Mouse (Mus musculus) forebrain, postnatal 0 days (tissue): ENCODE results near the gene Gpr158. TPM values are rescaled to one million over a fixed set of nuclear protein-coding genes. Genes with fewer than 3 reads are reported as not detected.
"Not testable (repeated sequence)": the region's sequence is repeated elsewhere in the genome, so short reads cannot be mapped to it uniquely, and the experiment has no call there.

Experiments used
- ATAC-seq: fragments of 200-750 bp; cut with Nextera tagmentation; 2 replicates; pipeline ENCODE4 v1.8.0; 2017; ENCODE audit warnings: mild to moderate bottlenecking, moderate library complexity
- DNase-seq: peaks from one replicate; pipeline ENCODE4 v3.0.0-alpha.2; 2015
- H3K27ac ChIP-seq: fragments of 300-500 bp; sonication (generic); 2 replicates; pipeline ENCODE4 v1.5.1; 2014; ENCODE audit warnings: low read depth, mild to moderate bottlenecking, antibody characterized with exemption, low read length, moderate library complexity, mixed read lengths
- H3K27me3 ChIP-seq: fragments of 300-500 bp; sonication (generic); 2 replicates; pipeline ENCODE4 v1.6.1; 2014; ENCODE audit warnings: mild to moderate bottlenecking, low read length, mixed read lengths; ENCODE audit not compliant: insufficient read depth
- H3K36me3 ChIP-seq: fragments of 300-500 bp; sonication (generic); 2 replicates; pipeline ENCODE4 v1.6.1; 2014; ENCODE audit warnings: mild to moderate bottlenecking, moderate library complexity; ENCODE audit not compliant: insufficient read depth
- H3K4me1 ChIP-seq: fragments of 300-500 bp; sonication (generic); 2 replicates; pipeline ENCODE4 v1.6.1; 2014; ENCODE audit warnings: antibody characterized with exemption; ENCODE audit not compliant: insufficient read depth
- H3K4me2 ChIP-seq: fragments of 300-500 bp; sonication (generic); 2 replicates; pipeline ENCODE4 v1.6.1; 2014; ENCODE audit warnings: low read depth, mild to moderate bottlenecking, moderate library complexity
- H3K4me3 ChIP-seq: fragments of 300-500 bp; sonication (generic); 2 replicates; pipeline ENCODE4 v1.5.1; 2014; ENCODE audit warnings: low read depth, low read length, mixed read lengths
- H3K9ac ChIP-seq: fragments of 300-500 bp; sonication (generic); 2 replicates; pipeline ENCODE4 v1.6.1; 2014; ENCODE audit warnings: mild to moderate bottlenecking
- H3K9me3 ChIP-seq: fragments of 300-500 bp; sonication (generic); 2 replicates; pipeline ENCODE4 v1.6.1; 2016; ENCODE audit warnings: low read length
- CTCF ChIP-seq: sonication (generic); IDR thresholded peaks from 2 replicates; pipeline ENCODE4 v1.5.1; 2016; ENCODE audit warnings: antibody characterized with exemption, control low read depth, low read depth
- WGBS: fragments of 180-500 bp; shearing (Covaris S2); extraction: QIAGEN DNeasy Blood & Tissue Kit; methylation state at CpG from one replicate; pipeline ENCODE4 v1.1.7; 2014; 5-methylcytosine and 5-hydroxymethylcytosine counted together
- polyA plus RNA-seq: library from polyadenylated mRNA; unstranded; fragments of >200 nt; fragmentation: Nextera tagmentation; extraction: Ambion mirVana; gene quantifications from 2 replicates; pipeline ENCODE4 v1.2.1, GENCODE M21; 2015
- total RNA-seq: library from RNA; depleted of rRNA; stranded (reverse); fragments of >200 nt; gene quantifications from 2 replicates; pipeline ENCODE4 v1.2.3, GENCODE M21; 2014

The Gpr158 gene
- total and polyA plus RNA-seq, 2 experiments from 2014 or later = 2.3 to 11.7 TPM

DNA sequence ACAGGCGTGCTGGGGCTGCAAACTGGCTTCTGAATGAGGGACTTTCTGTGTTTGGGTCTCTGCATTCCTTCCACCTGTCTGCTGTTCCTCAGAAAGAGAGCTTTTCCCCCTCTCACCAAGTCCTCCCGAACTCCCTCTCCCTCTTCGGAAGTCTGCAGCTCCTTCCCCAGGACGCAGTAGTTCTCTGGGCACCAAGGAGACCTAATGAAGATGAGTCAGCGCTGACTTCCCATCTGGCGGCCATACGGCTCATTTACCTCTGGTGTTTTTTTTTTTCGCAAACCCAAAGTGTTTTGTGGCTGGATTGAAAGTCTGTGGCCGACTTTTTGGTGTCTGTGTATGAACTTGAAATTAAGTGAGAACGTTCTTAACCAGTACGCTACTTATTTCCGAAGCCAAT is 30.0 kb downstream of the Gpr158 start:
- 93% methylated on average over 12 of the region's 12 CpGs for WGBS
- no peak for TF ChIP-seq CTCF
- no peak overlapping the region for H3K9ac ChIP-seq
- no peak overlapping the region for H3K4me2 ChIP-seq
- H3K27ac ChIP-seq = no peak overlapping the region
- H3K4me1 ChIP-seq = no peaks in the 10 kb centered on the region
- H3K27me3 ChIP-seq = no peaks in the 10 kb centered on the region
- H3K4me3 ChIP-seq = no peak overlapping the region
- H3K36me3 ChIP-seq = no peaks in the 10 kb centered on the region
- H3K9me3 ChIP-seq = no peaks in the 10 kb centered on the region
- ATAC-seq (no peak), DNase-seq (no peak)

DNA sequence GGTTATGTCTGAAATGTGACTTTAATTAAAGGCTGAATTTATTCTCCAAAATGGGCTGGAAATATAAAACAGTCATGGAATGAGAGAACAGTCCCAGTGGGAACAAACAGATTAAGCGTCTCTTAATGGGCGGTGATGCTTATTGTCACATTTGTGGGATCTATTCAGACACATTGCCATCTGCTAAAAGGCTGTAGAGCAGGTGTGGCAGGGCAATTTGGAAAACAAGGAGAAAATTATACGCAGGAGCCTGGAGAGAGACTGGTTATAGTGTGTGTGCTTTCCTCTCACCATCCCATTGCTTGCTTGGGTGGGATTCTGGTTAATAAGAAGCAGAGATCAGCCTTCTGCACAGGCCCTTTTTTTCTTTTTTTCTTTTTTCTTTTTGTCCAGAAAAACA is 32.3 kb downstream of the Gpr158 start:
- H3K9me3 ChIP-seq = no peaks in the 10 kb centered on the region
- H3K27ac ChIP-seq = no peak overlapping the region
- DNase-seq = peak; percentile 26
- H3K4me2 ChIP-seq = no peak overlapping the region
- H3K27me3 ChIP-seq = no peaks in the 10 kb centered on the region
- H3K4me3 ChIP-seq = no peak overlapping the region
- WGBS = 34% methylated on average over 3 of the region's 3 CpGs
- TF ChIP-seq CTCF = no peak
- H3K36me3 ChIP-seq = no peaks in the 10 kb centered on the region
- H3K9ac ChIP-seq = no peak overlapping the region
- H3K4me1 ChIP-seq = no peaks in the 10 kb centered on the region
- ATAC-seq = peak; percentile 51; the same call in 1 of the 2 replicates

DNA sequence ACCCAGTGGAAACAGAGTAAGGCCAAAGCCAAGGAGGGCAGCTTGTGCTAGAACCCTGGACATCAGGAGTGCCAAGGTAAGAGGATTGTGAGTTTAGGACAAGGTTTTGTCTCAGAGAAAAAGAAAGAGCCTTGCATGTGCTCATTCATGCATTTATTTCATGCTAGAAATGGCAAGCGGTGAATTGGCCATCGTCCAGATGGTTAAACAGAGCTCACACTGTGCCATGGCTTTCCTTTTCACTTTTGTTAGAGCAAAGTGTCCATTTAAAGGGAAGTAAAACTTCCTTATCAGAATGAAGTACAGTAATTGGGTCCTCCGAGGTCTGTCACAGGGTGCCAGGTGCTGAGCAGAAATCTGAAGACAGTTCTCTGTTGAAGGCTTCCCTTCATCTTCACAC is 38.3 kb downstream of the Gpr158 start:
- Histone ChIP-seq H3K4me1 (no peaks in the 10 kb centered on the region), H3K9me3 (no peaks in the 10 kb centered on the region), H3K27me3 (no peaks in the 10 kb centered on the region), H3K4me2 (no peak overlapping the region), H3K9ac (no peak overlapping the region), H3K36me3 (no peaks in the 10 kb centered on the region), H3K4me3 (no peak overlapping the region), H3K27ac (no peak overlapping the region)
- DNase-seq (peak; percentile 33), ATAC-seq (no peak)
- 19% methylated on average over 3 of the region's 3 CpGs for WGBS
- no peak for TF ChIP-seq CTCF

DNA sequence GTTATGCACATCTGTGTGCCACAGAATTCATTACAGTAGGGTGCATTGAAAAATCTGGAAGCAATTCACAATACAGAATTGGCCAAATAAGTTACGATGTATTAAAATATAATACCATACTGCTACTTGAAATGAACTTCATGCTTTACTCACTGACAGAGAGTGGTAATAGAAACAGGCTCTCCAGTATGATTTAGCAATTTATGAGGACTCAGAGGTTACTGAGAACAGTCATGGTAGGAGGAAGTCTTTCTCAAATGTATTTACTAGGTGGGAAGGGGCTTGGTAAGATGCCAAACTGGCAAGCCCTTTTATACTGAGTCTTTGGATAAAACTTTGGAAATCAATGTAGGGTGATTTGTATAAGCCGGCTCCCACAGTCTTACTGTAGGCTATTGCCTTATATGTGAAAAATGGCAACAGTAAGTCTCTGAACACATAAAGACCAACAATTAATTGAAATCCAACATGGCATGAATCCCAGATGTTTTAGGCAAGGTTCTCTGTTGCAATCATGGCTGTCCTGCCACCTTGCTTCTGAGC is 40.2 kb downstream of the Gpr158 start:
- TF ChIP-seq CTCF = no peak
- ATAC-seq (no peak), DNase-seq (no peak)
- H3K27ac ChIP-seq = no peak overlapping the region
- H3K9me3 ChIP-seq = no peaks in the 10 kb centered on the region
- no peak overlapping the region for H3K4me3 ChIP-seq
- H3K27me3 ChIP-seq = no peaks in the 10 kb centered on the region
- no peak overlapping the region for H3K9ac ChIP-seq
- no peaks in the 10 kb centered on the region for H3K4me1 ChIP-seq
- WGBS = 65% methylated on average over 2 of the region's 2 CpGs
- H3K4me2 ChIP-seq = no peak overlapping the region
- H3K36me3 ChIP-seq = no peaks in the 10 kb centered on the region

DNA sequence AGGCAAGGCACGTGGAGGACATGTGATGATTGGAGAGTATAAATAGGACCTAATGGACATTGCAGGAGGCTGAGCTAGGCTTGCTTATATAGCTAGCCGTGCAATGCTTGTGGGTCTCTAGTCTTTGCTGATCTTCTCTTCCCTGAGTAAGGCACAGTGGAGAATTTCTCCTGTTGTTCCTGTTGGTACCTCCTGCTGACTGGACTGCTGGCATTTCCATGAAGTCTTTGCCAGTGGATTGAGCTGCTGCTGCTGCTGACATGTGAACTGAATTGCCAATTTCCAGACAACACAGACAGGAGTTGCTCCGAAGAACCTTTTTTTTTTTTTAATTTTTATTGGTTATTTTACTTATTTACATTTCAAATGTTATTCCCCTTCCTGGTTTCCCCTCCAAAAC is 41.5 kb downstream of the Gpr158 start:
- WGBS = 89% methylated on average over 3 of the region's 3 CpGs
- Histone ChIP-seq H3K9me3 (no peaks in the 10 kb centered on the region), H3K36me3 (no peaks in the 10 kb centered on the region), H3K4me1 (no peaks in the 10 kb centered on the region), H3K9ac (no peak overlapping the region), H3K27me3 (no peaks in the 10 kb centered on the region), H3K4me2 (no peak overlapping the region), H3K27ac (no peak overlapping the region), H3K4me3 (no peak overlapping the region)
- no peak for DNase-seq
- TF ChIP-seq CTCF = no peak
- ATAC-seq = no peak

DNA sequence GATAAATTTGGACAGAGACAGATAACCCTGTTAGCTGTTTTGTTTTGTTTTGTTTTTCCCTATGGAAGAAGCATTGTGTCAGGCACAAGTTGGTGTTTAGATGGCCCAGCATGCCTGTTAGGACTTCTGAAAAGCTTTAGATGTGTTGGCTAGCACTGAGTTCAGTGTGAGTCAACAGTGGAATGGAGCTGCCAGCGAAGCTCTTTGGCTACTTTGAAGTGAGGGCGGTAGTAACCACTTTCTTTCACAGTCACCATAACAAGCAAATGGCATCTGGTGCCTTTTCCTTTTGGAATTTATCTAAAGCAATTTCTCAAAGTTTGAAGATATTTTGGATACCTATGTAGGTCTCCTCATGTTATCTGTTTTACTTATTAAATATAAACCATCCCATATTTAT is 62.9 kb downstream of the Gpr158 start:
- H3K4me3 ChIP-seq = no peak overlapping the region
- no peaks in the 10 kb centered on the region for H3K9me3 ChIP-seq
- no peaks in the 10 kb centered on the region for H3K4me1 ChIP-seq
- no peak overlapping the region for H3K9ac ChIP-seq
- H3K4me2 ChIP-seq = no peak overlapping the region
- TF ChIP-seq CTCF = no peak
- no peaks in the 10 kb centered on the region for H3K27me3 ChIP-seq
- no peak for DNase-seq
- no peak overlapping the region for H3K27ac ChIP-seq
- ATAC-seq = no peak
- no peaks in the 10 kb centered on the region for H3K36me3 ChIP-seq
- WGBS = 74% methylated on average over 2 of the region's 2 CpGs

GRCm38 (mm10) chr2:21431182-21431581 is 63.8 kb downstream of the Gpr158 start:
- no peaks in the 10 kb centered on the region for H3K9me3 ChIP-seq
- no peak overlapping the region for H3K4me2 ChIP-seq
- H3K4me1 ChIP-seq = no peaks in the 10 kb centered on the region
- H3K27me3 ChIP-seq = no peaks in the 10 kb centered on the region
- no peak overlapping the region for H3K4me3 ChIP-seq
- no peaks in the 10 kb centered on the region for H3K36me3 ChIP-seq
- H3K27ac ChIP-seq = no peak overlapping the region
- H3K9ac ChIP-seq = no peak overlapping the region
- ATAC-seq (no peak), DNase-seq (no peak)
- WGBS = 52% methylated on average over 6 of the region's 6 CpGs
- TF ChIP-seq CTCF = no peak

DNA sequence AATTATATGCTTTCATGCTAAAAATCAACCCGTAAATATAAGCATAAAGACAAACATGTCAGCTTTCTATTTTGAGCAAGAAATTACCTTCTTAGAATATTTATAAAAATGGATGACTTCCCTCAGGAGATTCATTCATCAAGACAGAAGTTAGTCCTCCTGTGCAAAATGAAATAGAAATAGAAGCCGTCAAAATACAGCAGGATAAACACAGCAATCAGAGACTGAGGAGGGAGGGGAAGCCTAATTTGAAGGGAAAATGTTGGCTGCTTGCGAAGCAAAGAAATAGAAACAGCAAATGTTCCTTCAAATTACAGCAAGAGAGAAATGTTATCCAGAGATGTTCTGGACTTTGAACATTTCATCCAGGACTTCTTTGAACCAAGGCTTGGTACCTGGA is 72.3 kb downstream of the Gpr158 start:
- Histone ChIP-seq H3K4me3 (no peak overlapping the region), H3K36me3 (no peaks in the 10 kb centered on the region), H3K9ac (no peak overlapping the region), H3K27me3 (no peaks in the 10 kb centered on the region), H3K4me1 (no peaks in the 10 kb centered on the region), H3K27ac (no peak overlapping the region), H3K9me3 (no peaks in the 10 kb centered on the region), H3K4me2 (no peak overlapping the region)
- peak; percentile 59; the same call in 1 of the 2 replicates for ATAC-seq
- TF ChIP-seq CTCF = no peak
- 57% methylated on average over 3 of the region's 3 CpGs for WGBS
- peak; percentile 33 for DNase-seq

DNA sequence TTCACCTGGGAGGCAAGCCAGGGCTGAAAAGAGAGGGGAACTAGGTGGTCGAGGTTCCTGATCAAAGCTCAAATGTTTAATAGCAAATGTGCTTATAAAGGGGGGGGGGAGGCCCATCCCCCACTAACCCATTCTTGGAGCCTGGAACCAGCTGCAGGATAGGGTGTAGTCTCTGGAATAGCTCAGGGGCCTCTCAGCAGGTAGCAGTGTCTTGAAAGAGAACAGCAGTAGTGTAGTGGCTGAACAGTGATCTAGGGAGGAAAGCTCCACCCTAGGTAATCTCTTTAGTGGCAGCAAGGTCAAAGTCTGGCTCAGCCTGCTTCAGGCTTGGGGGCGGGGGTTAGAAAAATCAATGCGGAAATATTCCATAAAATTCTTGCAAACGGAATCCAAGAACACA is 93.3 kb downstream of the Gpr158 start:
- not testable (repeated sequence) for H3K27me3 ChIP-seq, DNase-seq, H3K9ac ChIP-seq, H3K36me3 ChIP-seq, H3K27ac ChIP-seq, H3K4me1 ChIP-seq, ATAC-seq, H3K4me3 ChIP-seq, H3K4me2 ChIP-seq, H3K9me3 ChIP-seq
- WGBS = 88% methylated on average over 4 of the region's 4 CpGs
